Mouse (Mus musculus): Measurements from ENCODE around the gene Ptprd. TPM values are rescaled to one million over a fixed set of nuclear protein-coding genes. Genes with fewer than 3 reads are reported as not detected.
A peak's percentile ranks its signal among the peaks of the same experiment; 100 is the strongest.

Gene Ptprd
- polyA plus RNA-seq, 1 experiment from 2014 or later = 145 TPM

- Histone ChIP-seq H3K4me2 (ENCODE audit: low read depth, low read length) (no peak overlapping the region), H3K4me3 (ENCODE audit: low read depth, low read length) (no peak overlapping the region), H3K4me1 (ENCODE audit: control insufficient read depth, insufficient read depth, low read length) (no peaks in the 10 kb centered on the region), H3K27me3 (ENCODE audit: control insufficient read depth, insufficient read depth, low read length) (no peaks in the 10 kb centered on the region), H3K9me3 (ENCODE audit: control insufficient read depth, low read length) (no peaks in the 10 kb centered on the region), H3K9ac (replicated peaks; ENCODE audit: low read depth, low read length) (no peak overlapping the region), H3K36me3 (ENCODE audit: control insufficient read depth, insufficient read depth, low read length) (no peaks in the 10 kb centered on the region), H3K27ac (ENCODE audit: low read depth, low read length) (no peak overlapping the region)
- 81% methylated on average over 1 of the region's 1 CpGs for WGBS
- ATAC-seq (ENCODE audit: low read depth) = no peak
These were observed 43.3 kb downstream of the Ptprd start for GRCm38 (mm10) chr4:78168447-78168846.

DNA sequence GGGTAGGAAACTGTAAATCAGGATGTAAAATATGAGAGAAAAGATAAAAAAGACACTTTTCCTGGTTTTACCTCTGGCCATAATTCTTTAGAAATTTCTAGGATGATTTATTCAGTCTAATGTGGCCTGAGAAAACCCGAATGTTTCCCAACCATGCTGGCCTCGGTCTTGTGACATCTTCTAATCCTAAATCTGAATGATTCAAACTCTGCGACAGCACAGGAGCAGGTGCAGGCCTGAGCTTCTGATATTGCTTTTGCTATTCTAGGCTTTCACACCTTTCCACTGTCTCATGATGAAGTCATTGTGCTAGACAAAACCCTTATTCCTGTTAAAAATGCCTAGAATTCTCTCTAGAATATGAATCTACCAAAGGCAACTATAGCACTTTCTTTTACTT is 51.3 kb downstream of the Ptprd start:
- Histone ChIP-seq H3K27me3 (ENCODE audit: control insufficient read depth, insufficient read depth, low read length) (no peaks in the 10 kb centered on the region), H3K36me3 (ENCODE audit: control insufficient read depth, insufficient read depth, low read length) (no peaks in the 10 kb centered on the region), H3K4me1 (ENCODE audit: control insufficient read depth, insufficient read depth, low read length) (no peaks in the 10 kb centered on the region), H3K9ac (replicated peaks; ENCODE audit: low read depth, low read length) (no peak overlapping the region), H3K27ac (ENCODE audit: low read depth, low read length) (no peak overlapping the region), H3K4me2 (ENCODE audit: low read depth, low read length) (no peak overlapping the region), H3K4me3 (ENCODE audit: low read depth, low read length) (no peak overlapping the region), H3K9me3 (ENCODE audit: control insufficient read depth, low read length) (no peaks in the 10 kb centered on the region)
- WGBS = 76% methylated on average over 3 of the region's 3 CpGs
- no peak for ATAC-seq (ENCODE audit: low read depth)

- ATAC-seq (ENCODE audit: low read depth) = no peak
- H3K27me3 ChIP-seq (ENCODE audit: control insufficient read depth, insufficient read depth, low read length) = no peaks in the 10 kb centered on the region
- H3K4me1 ChIP-seq (ENCODE audit: control insufficient read depth, insufficient read depth, low read length) = no peaks in the 10 kb centered on the region
- H3K4me2 ChIP-seq (ENCODE audit: low read depth, low read length) = no peak overlapping the region
- no peak overlapping the region for H3K27ac ChIP-seq (ENCODE audit: low read depth, low read length)
- H3K9ac ChIP-seq (replicated peaks; ENCODE audit: low read depth, low read length) = no peak overlapping the region
- H3K36me3 ChIP-seq (ENCODE audit: control insufficient read depth, insufficient read depth, low read length) = no peaks in the 10 kb centered on the region
- no peak overlapping the region for H3K4me3 ChIP-seq (ENCODE audit: low read depth, low read length)
- WGBS = 35% methylated on average over 1 of the region's 1 CpGs
- H3K9me3 ChIP-seq (ENCODE audit: control insufficient read depth, low read length) = no peaks in the 10 kb centered on the region
These were observed 61.2 kb downstream of the Ptprd start for GRCm38 (mm10) chr4:78150561-78150960.

DNA sequence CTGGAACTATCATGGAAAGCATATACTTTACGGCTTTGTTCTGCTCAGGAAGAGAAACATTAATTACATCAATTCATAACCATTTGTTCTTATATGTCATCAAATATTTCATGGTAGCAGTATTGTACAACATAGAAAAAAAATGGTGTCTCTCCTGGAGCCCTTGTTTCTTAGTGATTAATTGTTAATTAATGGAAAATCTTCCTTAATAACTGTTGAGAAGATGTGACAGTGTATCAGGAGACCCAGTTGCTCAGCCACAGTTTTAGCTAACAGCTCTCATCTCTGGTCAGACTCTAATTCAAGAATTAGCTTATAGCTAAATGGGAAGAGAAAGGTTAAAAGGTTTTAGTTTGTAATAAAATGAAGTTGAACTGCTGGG is 69.0 kb downstream of the Ptprd start:
- H3K4me2 ChIP-seq (ENCODE audit: low read depth, low read length) = no peak overlapping the region
- no peak overlapping the region for H3K9ac ChIP-seq (replicated peaks; ENCODE audit: low read depth, low read length)
- WGBS = 32% methylated on average over 1 of the region's 1 CpGs
- ATAC-seq (ENCODE audit: low read depth) = peak; percentile 54; the same call in 1 of the 2 replicates
- no peaks in the 10 kb centered on the region for H3K9me3 ChIP-seq (ENCODE audit: control insufficient read depth, low read length)
- no peak overlapping the region for H3K4me3 ChIP-seq (ENCODE audit: low read depth, low read length)
- H3K27ac ChIP-seq (ENCODE audit: low read depth, low read length) = no peak overlapping the region; the same call in 1 of the 2 replicates
- H3K36me3 ChIP-seq (ENCODE audit: control insufficient read depth, insufficient read depth, low read length) = no peaks in the 10 kb centered on the region
- no peaks in the 10 kb centered on the region for H3K27me3 ChIP-seq (ENCODE audit: control insufficient read depth, insufficient read depth, low read length)
- H3K4me1 ChIP-seq (ENCODE audit: control insufficient read depth, insufficient read depth, low read length) = 0 out of 2 replicates have a peak, but pooled peaks cover 4% of the 10 kb centered on the region

DNA sequence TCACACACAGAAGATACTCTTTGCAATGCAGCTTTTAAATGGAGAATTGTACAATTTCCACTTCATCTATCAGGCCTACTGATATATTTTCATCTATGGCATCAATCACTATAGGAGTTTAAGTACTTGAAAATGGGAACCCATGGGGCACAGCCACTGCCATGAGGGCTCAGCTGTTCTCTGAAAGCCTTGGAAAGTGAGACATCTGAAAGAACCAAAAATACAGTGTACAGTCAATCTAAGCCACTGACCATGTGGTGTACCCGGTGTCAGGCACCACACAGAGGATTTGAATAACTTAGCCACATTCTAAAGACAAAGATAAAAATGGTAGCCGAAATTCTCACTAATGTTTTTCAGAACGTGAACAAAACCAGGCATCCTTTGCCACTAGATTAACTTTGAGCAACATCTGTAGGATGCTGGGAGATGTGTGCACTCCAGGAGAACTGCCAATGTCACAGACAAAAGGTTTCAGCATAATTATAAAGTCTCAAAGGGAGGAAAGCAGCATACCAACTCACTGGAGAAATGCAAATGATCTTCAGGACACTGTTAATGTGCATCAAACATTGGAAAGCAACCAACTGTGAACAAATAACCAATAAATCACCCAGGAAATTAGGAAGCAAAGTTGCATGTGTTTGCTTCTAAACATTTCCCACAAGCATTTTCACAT is 69.5 kb downstream of the Ptprd start:
- no peak overlapping the region for H3K4me3 ChIP-seq (ENCODE audit: low read depth, low read length)
- no peaks in the 10 kb centered on the region for H3K27me3 ChIP-seq (ENCODE audit: control insufficient read depth, insufficient read depth, low read length)
- H3K4me2 ChIP-seq (ENCODE audit: low read depth, low read length) = 0 out of 2 replicates have a peak overlapping the region, but pooled peaks have one; percentile 12
- no peak overlapping the region; the same call in 1 of the 2 replicates for H3K27ac ChIP-seq (ENCODE audit: low read depth, low read length)
- ATAC-seq (ENCODE audit: low read depth) = peak; percentile 93
- 0 out of 2 replicates have a peak, but pooled peaks cover 4% of the 10 kb centered on the region for H3K4me1 ChIP-seq (ENCODE audit: control insufficient read depth, insufficient read depth, low read length)
- H3K36me3 ChIP-seq (ENCODE audit: control insufficient read depth, insufficient read depth, low read length) = no peaks in the 10 kb centered on the region
- H3K9me3 ChIP-seq (ENCODE audit: control insufficient read depth, low read length) = no peaks in the 10 kb centered on the region
- WGBS = 28% methylated on average over 3 of the region's 3 CpGs
- no peak overlapping the region for H3K9ac ChIP-seq (replicated peaks; ENCODE audit: low read depth, low read length)

DNA sequence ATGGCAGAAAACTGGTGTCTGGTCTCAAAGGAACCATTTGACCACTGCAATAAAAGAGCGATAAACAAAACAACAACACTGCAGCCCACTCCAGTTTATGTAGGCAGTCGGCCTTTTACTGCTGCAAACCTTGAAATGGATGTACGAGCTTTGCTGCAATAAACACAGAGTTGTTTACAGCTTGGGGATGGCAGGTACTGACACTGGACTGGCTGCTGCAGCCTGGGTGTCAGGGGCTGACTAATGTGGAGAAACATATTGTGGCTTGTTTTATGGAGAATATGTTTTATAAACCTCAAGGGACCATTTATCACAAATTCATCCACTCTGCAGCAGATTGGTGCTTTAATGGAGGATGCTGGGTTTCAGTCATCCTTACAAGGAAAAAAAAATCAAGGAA is 100.9 kb downstream of the Ptprd start:
- Histone ChIP-seq H3K36me3 (ENCODE audit: control insufficient read depth, insufficient read depth, low read length) (no peaks in the 10 kb centered on the region), H3K27me3 (ENCODE audit: control insufficient read depth, insufficient read depth, low read length) (no peaks in the 10 kb centered on the region), H3K27ac (ENCODE audit: low read depth, low read length) (no peak overlapping the region), H3K4me2 (ENCODE audit: low read depth, low read length) (peak overlapping the region; percentile 16; the same call in 1 of the 2 replicates), H3K4me1 (ENCODE audit: control insufficient read depth, insufficient read depth, low read length) (peaks cover 5% of the 10 kb centered on the region; the same call in 1 of the 2 replicates), H3K9me3 (ENCODE audit: control insufficient read depth, low read length) (no peaks in the 10 kb centered on the region), H3K9ac (replicated peaks; ENCODE audit: low read depth, low read length) (no peak overlapping the region), H3K4me3 (ENCODE audit: low read depth, low read length) (no peak overlapping the region)
- ATAC-seq (ENCODE audit: low read depth) = peak; percentile 92
- WGBS = 6% methylated on average over 3 of the region's 3 CpGs

DNA sequence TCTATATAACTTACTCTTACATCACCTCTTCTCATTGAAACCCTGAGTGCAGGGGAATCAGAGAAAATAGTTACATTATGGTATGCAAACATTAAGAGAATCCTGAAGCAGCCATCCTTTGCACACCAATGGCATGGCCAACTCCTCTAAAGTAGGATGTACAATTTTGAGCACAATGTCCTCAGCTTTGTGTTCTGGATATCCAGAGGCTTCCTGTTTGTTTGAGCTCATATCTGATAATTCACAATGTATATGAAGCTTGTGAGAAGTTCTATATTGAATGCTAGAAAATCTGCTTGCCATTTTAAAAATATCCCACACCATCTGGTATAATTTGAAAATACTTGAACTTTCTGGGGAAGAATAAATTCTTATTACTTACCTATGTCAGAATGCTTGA is 114.2 kb downstream of the Ptprd start:
- no peaks in the 10 kb centered on the region for H3K9me3 ChIP-seq (ENCODE audit: control insufficient read depth, low read length)
- ATAC-seq (ENCODE audit: low read depth) = no peak
- no peaks in the 10 kb centered on the region for H3K36me3 ChIP-seq (ENCODE audit: control insufficient read depth, insufficient read depth, low read length)
- H3K4me1 ChIP-seq (ENCODE audit: control insufficient read depth, insufficient read depth, low read length) = no peaks in the 10 kb centered on the region
- no peak overlapping the region for H3K27ac ChIP-seq (ENCODE audit: low read depth, low read length)
- H3K9ac ChIP-seq (replicated peaks; ENCODE audit: low read depth, low read length) = no peak overlapping the region
- no peaks in the 10 kb centered on the region for H3K27me3 ChIP-seq (ENCODE audit: control insufficient read depth, insufficient read depth, low read length)
- no peak overlapping the region for H3K4me3 ChIP-seq (ENCODE audit: low read depth, low read length)
- no peak overlapping the region for H3K4me2 ChIP-seq (ENCODE audit: low read depth, low read length)

DNA sequence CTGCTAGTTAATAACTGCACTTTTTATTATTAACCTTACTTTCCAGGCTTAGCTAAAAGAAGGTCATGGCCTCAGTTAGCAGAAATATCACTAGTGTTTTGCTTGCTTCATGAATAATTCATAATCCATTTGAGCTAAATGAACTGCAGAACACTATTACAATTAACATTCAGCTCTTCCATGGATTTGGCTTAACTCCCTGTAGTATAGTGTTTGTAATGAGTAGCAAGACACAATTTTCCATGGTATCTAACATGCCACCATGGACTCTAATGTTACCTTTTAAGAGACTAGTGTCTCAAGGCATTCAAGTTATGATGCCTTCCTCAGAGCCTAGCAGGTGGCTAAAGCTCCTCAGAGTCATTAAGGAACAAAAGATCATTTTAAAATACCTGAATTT is 129.0 kb downstream of the Ptprd start:
- Histone ChIP-seq H3K9me3 (ENCODE audit: control insufficient read depth, low read length) (no peaks in the 10 kb centered on the region), H3K27ac (ENCODE audit: low read depth, low read length) (no peak overlapping the region), H3K4me3 (ENCODE audit: low read depth, low read length) (no peak overlapping the region), H3K27me3 (ENCODE audit: control insufficient read depth, insufficient read depth, low read length) (no peaks in the 10 kb centered on the region), H3K36me3 (ENCODE audit: control insufficient read depth, insufficient read depth, low read length) (no peaks in the 10 kb centered on the region), H3K9ac (replicated peaks; ENCODE audit: low read depth, low read length) (no peak overlapping the region), H3K4me1 (ENCODE audit: control insufficient read depth, insufficient read depth, low read length) (no peaks in the 10 kb centered on the region), H3K4me2 (ENCODE audit: low read depth, low read length) (no peak overlapping the region)
- peak; percentile 58 for ATAC-seq (ENCODE audit: low read depth)

GRCm38 (mm10) chr4:78077499-78077898 is 134.3 kb downstream of the Ptprd start:
- Histone ChIP-seq H3K4me1 (ENCODE audit: control insufficient read depth, insufficient read depth, low read length) (no peaks in the 10 kb centered on the region), H3K36me3 (ENCODE audit: control insufficient read depth, insufficient read depth, low read length) (no peaks in the 10 kb centered on the region), H3K27ac (ENCODE audit: low read depth, low read length) (no peak overlapping the region), H3K9ac (replicated peaks; ENCODE audit: low read depth, low read length) (no peak overlapping the region), H3K4me2 (ENCODE audit: low read depth, low read length) (no peak overlapping the region), H3K9me3 (ENCODE audit: control insufficient read depth, low read length) (no peaks in the 10 kb centered on the region), H3K4me3 (ENCODE audit: low read depth, low read length) (no peak overlapping the region), H3K27me3 (ENCODE audit: control insufficient read depth, insufficient read depth, low read length) (no peaks in the 10 kb centered on the region)
- no peak for ATAC-seq (ENCODE audit: low read depth)

Data from neural tube, embryonic 14.5 days (tissue).